Mouse (Mus musculus) spleen, adult 2 months (tissue): ENCODE data around the gene Mrrf. TPM values are rescaled to one million over a fixed set of nuclear protein-coding genes. Genes with fewer than 3 reads are reported as not detected.
A peak's percentile ranks its signal among the peaks of the same experiment; 100 is the strongest.

Source experiments
- DNase-seq, 2 experiments: peaks; one replicate each; pipeline versions ENCODE4 v3.0.0 to v3.0.0-alpha.2; 2012 to 2021; ENCODE audit warnings: low spot score in 2 of 2, low read depth in 1 of 2
- H3K27ac ChIP-seq: fragments of 200-500 bp; 2 replicates; pipeline ENCODE4 v1.5.1; 2012; ENCODE audit warnings: low read length, inconsistent platforms; ENCODE audit not compliant: insufficient read depth
- H3K27me3 ChIP-seq: fragments of 200-500 bp; 2 replicates; pipeline ENCODE4 v1.6.1; 2012; ENCODE audit warnings: mild to moderate bottlenecking, moderate library complexity, low read length, inconsistent platforms; ENCODE audit not compliant: control insufficient read depth, insufficient read depth
- H3K36me3 ChIP-seq: fragments of 200-500 bp; 2 replicates; pipeline ENCODE4 v1.6.1; 2012; ENCODE audit warnings: mild to moderate bottlenecking, low read length, inconsistent platforms; ENCODE audit not compliant: control insufficient read depth, insufficient read depth
- H3K4me1 ChIP-seq: fragments of 200-500 bp; 2 replicates; pipeline ENCODE4 v1.6.1; 2011; ENCODE audit warnings: inconsistent platforms; ENCODE audit not compliant: control insufficient read depth, insufficient read depth, insufficient read length
- H3K4me3 ChIP-seq: fragments of 200-500 bp; 2 replicates; pipeline ENCODE4 v1.5.1; 2011; ENCODE audit warnings: mild to moderate bottlenecking, inconsistent platforms; ENCODE audit not compliant: insufficient read depth, insufficient read length; ENCODE audit errors: extremely low read depth
- CTCF ChIP-seq: fragments of 200-500 bp; IDR thresholded peaks from 2 replicates; pipeline ENCODE4 v1.5.1; 2011; ENCODE audit warnings: mild to moderate bottlenecking, inconsistent platforms; ENCODE audit not compliant: insufficient read depth, insufficient read length, insufficient replicate concordance; ENCODE audit errors: extremely low read depth
- POLR2A ChIP-seq: fragments of 200-500 bp; IDR thresholded peaks from 2 replicates; pipeline ENCODE4 v1.6.1; 2011; ENCODE audit warnings: low read depth, low read length, inconsistent platforms
- WGBS: fragments of 180-500 bp; shearing (Covaris S2); methylation state at CpG from one replicate; pipeline ENCODE4 v1.1.7; 2018; 5-methylcytosine and 5-hydroxymethylcytosine counted together
- polyA plus RNA-seq: library from polyadenylated mRNA; depleted of rRNA; stranded (reverse); fragments of >200 nt; gene quantifications from 2 replicates; pipeline ENCODE4 v1.2.3, GENCODE M21; 2012; rRNA removed

The Mrrf gene
- 13.4 and 14.2 TPM in 2 replicates for polyA plus RNA-seq

- no peak for TF ChIP-seq CTCF
- TF ChIP-seq POLR2A, result peak; percentile 38; the same call in 1 of the 2 replicates
- H3K27ac ChIP-seq, result peak within 1 kb of the TSS; percentile 92
- WGBS, result under 1% methylated on average over 50 of the region's 50 CpGs
Observed at GRCm38 (mm10) chr2:36136300-36136941, at the start of gene Mrrf, which contains the start of gene Rbm18. TSS of gene Mrrf (plus strand) at chr2:36136389. TSS of gene Rbm18 (minus strand) at chr2:36136773.

DNA sequence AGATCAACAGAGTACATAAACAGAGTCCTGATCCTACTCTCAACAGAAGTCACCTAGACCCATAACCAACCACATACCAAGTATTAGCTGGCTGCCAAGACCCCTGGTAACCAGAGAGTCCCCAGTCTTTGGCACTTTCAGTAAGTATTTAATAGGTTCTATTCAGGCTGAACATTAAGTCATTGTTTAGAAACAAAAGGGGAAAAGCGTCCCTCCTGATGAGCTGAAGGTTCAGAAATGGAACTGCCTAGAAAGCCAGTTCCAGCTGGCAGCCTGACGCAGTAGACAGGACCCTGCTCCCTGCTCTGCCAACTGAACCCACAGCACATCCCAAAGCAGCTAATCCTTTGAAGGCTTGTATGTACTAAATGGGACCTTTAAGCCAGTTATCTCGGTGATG lies 47.0 kb upstream of the Mrrf start:
- Histone ChIP-seq H3K27ac (no peak overlapping the region), H3K4me1 (peaks cover 5% of the 10 kb centered on the region), H3K27me3 (peaks cover 17% of the 10 kb centered on the region), H3K36me3 (no peaks in the 10 kb centered on the region), H3K4me3 (no peak overlapping the region)
- DNase-seq, result no peak
- TF ChIP-seq CTCF (no peak), POLR2A (no peak)
- 56% methylated on average over 3 of the region's 3 CpGs for WGBS

More at GRCm38 (mm10) chr2:36136300-36136941, at the start of gene Mrrf, which contains the start of gene Rbm18:
- no peaks in the 10 kb centered on the region for H3K27me3 ChIP-seq
- H3K36me3 ChIP-seq, result peaks cover 9% of the 10 kb centered on the region
- peak within 1 kb of the TSS; percentile 77 for H3K4me3 ChIP-seq
- H3K4me1 ChIP-seq, result no peaks in the 10 kb centered on the region; the same call in 1 of the 2 replicates
- peak; percentile 79 to 85 for DNase-seq

DNA sequence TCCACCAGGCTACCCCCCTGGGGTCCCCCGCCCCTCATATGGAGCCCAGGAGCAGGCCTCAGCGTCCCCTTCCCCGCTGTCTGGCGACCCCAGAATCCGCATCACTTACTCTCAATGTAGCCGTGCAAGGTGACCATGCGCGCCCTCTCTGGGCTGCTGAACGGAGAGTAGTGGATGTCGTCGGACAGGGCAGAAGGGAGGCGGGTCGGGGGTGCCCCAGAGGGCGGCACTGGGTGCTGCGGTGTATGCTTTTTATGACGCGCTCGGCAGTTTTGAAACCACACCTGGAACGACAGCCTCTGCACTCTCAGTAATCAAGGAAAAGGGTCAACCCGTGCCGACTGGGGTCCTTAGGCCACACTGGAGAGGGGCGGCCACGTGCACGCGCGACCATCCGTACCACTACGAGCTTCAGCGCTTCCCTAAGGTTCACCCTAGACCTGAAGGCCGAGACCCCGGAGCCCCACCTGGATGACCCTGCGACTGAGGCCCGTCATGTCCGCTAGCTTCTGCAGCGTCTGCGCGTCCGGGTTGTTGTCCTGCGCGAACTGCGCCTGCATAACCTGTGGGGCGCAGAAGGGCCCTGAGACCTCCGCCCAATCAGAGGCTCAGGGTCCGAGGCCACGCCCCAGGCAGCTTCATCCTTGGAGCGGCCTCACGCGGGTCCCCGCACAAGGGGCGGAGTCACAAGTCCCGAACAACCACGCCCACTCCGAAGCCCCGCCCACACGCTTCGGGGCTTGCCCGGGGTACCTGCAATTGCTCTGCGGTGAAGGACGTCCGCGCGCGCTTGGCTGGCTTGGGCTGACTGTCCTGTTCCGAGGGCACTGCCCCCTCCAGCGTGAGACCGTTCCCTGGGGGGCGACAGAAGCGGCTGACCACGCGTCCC lies 45.1 kb upstream of the Mrrf start:
- DNase-seq, result peak in 1 of 2 experiments; percentile 25

GRCm38 (mm10) chr2:36092748-36093147 lies 43.4 kb upstream of the Mrrf start:
- Histone ChIP-seq H3K4me3 (no peak overlapping the region), H3K36me3 (no peaks in the 10 kb centered on the region), H3K4me1 (peaks cover 5% of the 10 kb centered on the region), H3K27me3 (peaks cover 24% of the 10 kb centered on the region), H3K27ac (no peak overlapping the region)
- no peak for DNase-seq
- no peak for TF ChIP-seq POLR2A
- no peak for TF ChIP-seq CTCF
- 17% methylated on average over 4 of the region's 4 CpGs for WGBS

More for the DNA sequence above, 45.1 kb upstream of the Mrrf start:
- peaks cover 19% of the 10 kb centered on the region for H3K27me3 ChIP-seq
- H3K4me3 ChIP-seq, result peak overlapping the region; percentile 40; the same call in 1 of the 2 replicates
- 5% methylated on average over 69 of the region's 70 CpGs for WGBS
- H3K36me3 ChIP-seq, result no peaks in the 10 kb centered on the region
- peaks cover 5% of the 10 kb centered on the region for H3K4me1 ChIP-seq
- no peak for TF ChIP-seq CTCF
- no peak for TF ChIP-seq POLR2A
- H3K27ac ChIP-seq, result no peak overlapping the region

- no peak for DNase-seq
- no peaks in the 10 kb centered on the region for H3K36me3 ChIP-seq
- H3K27ac ChIP-seq, result no peak overlapping the region
- peaks cover 5% of the 10 kb centered on the region for H3K4me1 ChIP-seq
- 38% methylated on average over 7 of the region's 7 CpGs for WGBS
- H3K27me3 ChIP-seq, result peaks cover 26% of the 10 kb centered on the region
- no peak overlapping the region for H3K4me3 ChIP-seq
- no peak for TF ChIP-seq POLR2A
- no peak for TF ChIP-seq CTCF
Observed at GRCm38 (mm10) chr2:36093301-36093700, 42.9 kb upstream of the Mrrf start.

DNA sequence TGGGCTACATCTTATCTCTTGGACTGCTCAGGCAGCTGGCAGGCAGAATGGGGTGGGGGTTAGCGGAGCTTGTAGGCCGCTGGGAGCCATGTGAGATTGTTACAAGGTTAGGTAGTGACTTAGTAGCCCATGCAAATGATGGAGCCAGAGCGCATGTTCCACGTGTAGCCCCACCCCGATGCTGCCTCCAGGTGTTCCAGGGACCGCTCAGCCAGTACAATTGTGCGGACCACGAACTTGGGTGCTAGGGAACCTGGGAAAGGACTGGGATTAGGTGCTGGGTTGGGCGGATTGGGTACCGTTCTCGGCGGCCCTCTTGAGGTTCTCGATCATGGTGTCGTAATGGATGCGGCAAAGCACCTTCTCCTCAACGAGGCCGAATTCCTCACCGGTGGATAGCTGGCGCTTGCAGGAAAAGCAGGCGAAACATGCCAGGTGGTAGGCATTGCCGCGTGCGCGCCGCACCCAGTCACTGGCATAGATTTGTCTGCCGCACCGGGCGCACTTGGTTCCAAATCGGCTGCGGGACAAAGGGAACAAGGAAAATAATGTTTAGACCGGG lies 42.2 kb upstream of the Mrrf start:
- 11% methylated on average over 31 of the region's 31 CpGs for WGBS
- Histone ChIP-seq H3K4me3 (no peak overlapping the region), H3K27me3 (peaks cover 25% of the 10 kb centered on the region), H3K4me1 (peaks cover 5% of the 10 kb centered on the region), H3K27ac (no peak overlapping the region), H3K36me3 (no peaks in the 10 kb centered on the region)
- no peak for DNase-seq
- TF ChIP-seq CTCF (no peak), POLR2A (no peak)
